Mouse (Mus musculus): ENCODE results near the gene Rpl41. TPM values are rescaled to one million over a fixed set of nuclear protein-coding genes. Genes with fewer than 3 reads are reported as not detected.

The Rpl41 gene
- total and polyA plus RNA-seq, 2 experiments from 2014 or later, result 877 to 2,439 TPM

DNA sequence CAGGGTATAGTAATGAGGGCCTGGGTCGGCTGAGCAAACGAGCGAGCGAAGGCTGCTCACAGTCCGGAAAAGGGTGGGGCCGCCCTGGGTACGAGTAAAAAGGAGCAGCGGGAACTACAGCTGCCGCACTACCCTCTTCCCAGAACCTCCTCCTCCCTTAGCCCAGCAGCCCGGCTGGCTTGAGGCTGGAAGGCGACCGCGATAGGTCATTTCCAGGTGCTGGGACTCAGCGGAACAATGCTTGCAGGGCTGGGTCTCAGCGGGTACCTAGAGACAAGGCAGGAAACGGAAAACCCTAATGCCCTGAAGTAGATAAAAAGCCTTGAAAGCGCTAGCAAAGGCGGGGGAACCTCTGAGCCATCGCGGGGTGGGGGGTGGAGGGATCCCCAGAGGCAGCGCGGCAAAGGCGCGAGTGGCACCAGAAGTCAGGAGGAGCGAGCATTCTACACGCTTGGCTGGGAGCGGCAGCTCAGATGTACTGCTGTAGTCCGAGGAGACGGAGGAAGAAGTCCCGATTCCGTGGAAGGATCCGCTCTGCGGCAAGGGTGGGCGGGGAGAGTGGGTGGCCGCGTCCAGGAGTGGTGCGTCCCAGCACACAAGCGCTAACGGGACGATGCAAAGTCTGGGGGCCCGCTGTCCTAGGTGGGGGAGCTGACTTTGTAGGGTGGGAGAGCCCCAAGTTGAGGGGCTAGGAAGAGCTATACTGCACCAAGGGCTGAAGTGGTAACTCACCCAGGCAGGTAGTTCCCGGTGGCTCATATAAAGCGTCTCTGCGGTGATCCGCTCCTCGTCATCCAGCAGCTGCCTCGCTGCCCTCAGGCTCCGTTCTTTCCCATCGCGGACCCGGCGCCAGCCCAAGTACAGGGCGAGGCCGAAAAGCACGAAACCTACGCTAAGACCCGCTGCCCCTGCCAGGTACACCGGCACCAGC, 24.1 kb downstream of the Rpl41 start:
- no peak for TF ChIP-seq CTCF (IDR thresholded peaks at IDR 0.05; ENCODE audit: low read depth)

DNA sequence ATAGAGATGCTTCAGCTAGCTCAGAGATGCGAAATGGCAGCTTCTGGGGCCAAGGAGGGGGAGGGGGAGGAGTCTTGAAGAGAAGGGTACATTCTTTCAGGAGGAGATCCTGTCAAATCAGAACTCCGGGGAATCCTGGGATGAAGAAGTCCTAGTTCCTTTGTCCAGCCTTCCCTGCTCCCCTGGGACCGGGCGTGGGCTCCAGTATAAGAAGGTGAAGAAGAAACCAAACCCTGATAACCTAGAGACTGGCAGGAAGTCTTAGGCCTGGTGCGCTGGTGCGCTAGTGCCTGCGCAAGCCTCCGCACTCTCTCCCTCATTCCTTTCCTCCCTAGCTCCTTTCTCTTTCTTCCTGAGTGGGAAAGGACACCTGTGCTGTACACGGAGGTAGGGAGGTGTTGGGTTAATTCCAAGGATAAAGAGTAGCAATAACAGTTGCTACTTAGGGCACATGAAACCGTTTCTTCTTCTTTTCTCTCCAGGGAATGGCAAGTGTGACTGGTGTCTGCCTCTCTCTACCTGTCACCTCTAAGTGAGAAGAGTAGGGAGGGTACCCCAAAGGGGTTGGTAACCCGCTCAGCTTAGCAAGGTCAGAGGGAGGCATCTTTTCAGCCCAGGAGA, 24.9 kb downstream of the Rpl41 start:
- H3K27ac ChIP-seq (ENCODE audit: low read depth, low read length), result no peak overlapping the region
- H3K36me3 ChIP-seq (ENCODE audit: insufficient read depth), result no peaks in the 10 kb centered on the region
- peaks cover 6% of the 10 kb centered on the region; the same call in 1 of the 2 replicates for H3K4me1 ChIP-seq (ENCODE audit: insufficient read depth)
- ATAC-seq (no peak), DNase-seq (no peak)
- peak overlapping the region; percentile 59 for H3K4me3 ChIP-seq (ENCODE audit: low read depth, low read length)
- H3K9me3 ChIP-seq (ENCODE audit: low read length), result no peaks in the 10 kb centered on the region
- H3K4me2 ChIP-seq (ENCODE audit: low read depth), result peak overlapping the region; percentile 96
- 0 out of 2 replicates have a peak, but pooled peaks cover 4% of the 10 kb centered on the region for H3K27me3 ChIP-seq (ENCODE audit: insufficient read depth, low read length)
- TF ChIP-seq CTCF (IDR thresholded peaks at IDR 0.05; ENCODE audit: low read depth), result no peak
- H3K9ac ChIP-seq, result peak overlapping the region; percentile 60
- WGBS, result 17% methylated on average over 11 of the region's 11 CpGs

More for the DNA sequence above, 24.1 kb downstream of the Rpl41 start:
- ATAC-seq (peak; percentile 37), DNase-seq (peak; percentile 57)
- Histone ChIP-seq H3K4me3 (ENCODE audit: low read depth, low read length) (peak overlapping the region; percentile 59), H3K27ac (ENCODE audit: low read depth, low read length) (peak overlapping the region; percentile 9; the same call in 1 of the 2 replicates), H3K9ac (peak overlapping the region; percentile 60), H3K4me1 (ENCODE audit: insufficient read depth) (peaks cover 6% of the 10 kb centered on the region; the same call in 1 of the 2 replicates), H3K36me3 (ENCODE audit: insufficient read depth) (no peaks in the 10 kb centered on the region), H3K9me3 (ENCODE audit: low read length) (no peaks in the 10 kb centered on the region), H3K27me3 (ENCODE audit: insufficient read depth, low read length) (0 out of 2 replicates have a peak, but pooled peaks cover 4% of the 10 kb centered on the region), H3K4me2 (ENCODE audit: low read depth) (peak overlapping the region; percentile 96)
- under 1% methylated on average over 58 of the region's 58 CpGs for WGBS

DNA sequence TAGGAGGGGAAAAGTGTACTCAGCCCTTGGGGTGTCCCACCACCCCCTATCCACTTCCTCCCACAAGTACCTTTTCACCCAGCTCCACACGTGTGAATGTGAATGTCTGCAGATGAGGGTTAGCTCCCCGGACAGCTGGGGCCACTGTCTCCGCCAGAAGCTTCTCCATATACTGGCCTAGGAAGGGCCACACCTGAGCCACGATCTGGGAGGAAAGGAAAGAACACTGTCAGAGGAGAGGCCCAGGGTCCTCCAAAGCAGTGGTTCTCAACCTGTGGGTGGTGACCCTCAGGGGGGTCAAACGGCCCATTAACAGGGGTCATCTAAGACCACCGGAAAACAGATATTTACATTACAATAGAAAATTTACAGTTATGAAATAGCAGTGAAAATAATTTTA, 26.8 kb downstream of the Rpl41 start:
- Histone ChIP-seq H3K4me3 (ENCODE audit: low read depth, low read length) (no peak overlapping the region), H3K4me1 (ENCODE audit: insufficient read depth) (peaks cover 6% of the 10 kb centered on the region; the same call in 1 of the 2 replicates), H3K27me3 (ENCODE audit: insufficient read depth, low read length) (0 out of 2 replicates have a peak, but pooled peaks cover 4% of the 10 kb centered on the region), H3K4me2 (ENCODE audit: low read depth) (no peak overlapping the region), H3K36me3 (ENCODE audit: insufficient read depth) (no peaks in the 10 kb centered on the region), H3K9ac (no peak overlapping the region), H3K27ac (ENCODE audit: low read depth, low read length) (no peak overlapping the region), H3K9me3 (ENCODE audit: low read length) (no peaks in the 10 kb centered on the region)
- ATAC-seq (no peak), DNase-seq (no peak)
- TF ChIP-seq CTCF (IDR thresholded peaks at IDR 0.05; ENCODE audit: low read depth), result no peak
- 73% methylated on average over 6 of the region's 6 CpGs for WGBS

DNA sequence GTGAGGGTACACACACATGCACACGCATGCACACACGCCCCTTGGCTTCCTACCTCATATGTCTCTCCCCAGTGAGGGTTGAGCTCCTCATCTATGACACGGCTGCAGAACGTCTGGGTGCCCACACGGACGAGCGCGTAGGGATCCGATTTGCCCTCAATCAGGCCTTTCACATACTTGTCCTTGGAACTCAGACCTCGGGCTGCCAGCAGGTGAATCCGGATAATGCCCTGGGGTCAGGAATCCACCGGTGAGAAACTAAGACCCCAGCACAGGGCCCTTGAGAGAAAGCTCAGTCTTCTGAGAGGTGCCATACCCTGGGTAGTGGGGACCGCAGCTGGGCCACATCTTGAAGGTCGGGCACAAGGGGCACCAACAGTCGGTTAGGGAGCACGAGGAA, 28.5 kb downstream of the Rpl41 start:
- TF ChIP-seq CTCF (IDR thresholded peaks at IDR 0.05; ENCODE audit: low read depth), result no peak
- no peaks in the 10 kb centered on the region for H3K27me3 ChIP-seq (ENCODE audit: insufficient read depth, low read length)
- 0 out of 2 replicates have a peak, but pooled peaks cover 3% of the 10 kb centered on the region for H3K4me1 ChIP-seq (ENCODE audit: insufficient read depth)
- no peak overlapping the region for H3K4me3 ChIP-seq (ENCODE audit: low read depth, low read length)
- WGBS, result 85% methylated on average over 16 of the region's 16 CpGs
- H3K9me3 ChIP-seq (ENCODE audit: low read length), result no peaks in the 10 kb centered on the region
- no peak overlapping the region for H3K27ac ChIP-seq (ENCODE audit: low read depth, low read length)
- ATAC-seq, result no peak
- DNase-seq, result no peak
- no peak overlapping the region for H3K4me2 ChIP-seq (ENCODE audit: low read depth)
- H3K36me3 ChIP-seq (ENCODE audit: insufficient read depth), result no peaks in the 10 kb centered on the region
- no peak overlapping the region for H3K9ac ChIP-seq

DNA sequence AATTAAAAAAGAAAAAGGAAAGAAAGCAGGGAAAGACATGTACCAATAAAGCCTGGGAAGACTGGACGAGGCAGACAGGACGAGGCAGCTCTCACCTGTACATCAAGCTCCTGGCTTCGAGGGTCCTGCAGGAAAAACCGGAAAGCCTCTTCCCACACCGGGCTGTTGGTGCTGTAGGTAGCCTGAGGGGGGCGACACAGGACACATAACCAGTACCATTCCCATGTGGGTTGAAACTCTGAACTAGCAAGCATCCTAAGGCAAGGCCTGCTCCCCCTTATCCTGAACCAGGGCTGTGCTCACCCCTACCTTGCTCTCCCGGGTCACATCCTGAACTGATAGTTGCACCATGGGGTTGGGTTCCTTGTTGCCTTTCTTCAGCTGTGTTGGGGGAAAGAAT, 30.3 kb downstream of the Rpl41 start:
- Histone ChIP-seq H3K27me3 (ENCODE audit: insufficient read depth, low read length) (no peaks in the 10 kb centered on the region), H3K4me1 (ENCODE audit: insufficient read depth) (no peaks in the 10 kb centered on the region), H3K9ac (no peak overlapping the region), H3K27ac (ENCODE audit: low read depth, low read length) (no peak overlapping the region), H3K9me3 (ENCODE audit: low read length) (no peaks in the 10 kb centered on the region), H3K4me3 (ENCODE audit: low read depth, low read length) (no peak overlapping the region), H3K4me2 (ENCODE audit: low read depth) (no peak overlapping the region), H3K36me3 (ENCODE audit: insufficient read depth) (no peaks in the 10 kb centered on the region; the same call in 1 of the 2 replicates)
- ATAC-seq (0 out of 2 replicates have a peak, but pooled peaks have one; percentile 45), DNase-seq (peak; percentile 16)
- TF ChIP-seq CTCF (IDR thresholded peaks at IDR 0.05; ENCODE audit: low read depth), result peak; percentile 55
- 69% methylated on average over 7 of the region's 7 CpGs for WGBS

DNA sequence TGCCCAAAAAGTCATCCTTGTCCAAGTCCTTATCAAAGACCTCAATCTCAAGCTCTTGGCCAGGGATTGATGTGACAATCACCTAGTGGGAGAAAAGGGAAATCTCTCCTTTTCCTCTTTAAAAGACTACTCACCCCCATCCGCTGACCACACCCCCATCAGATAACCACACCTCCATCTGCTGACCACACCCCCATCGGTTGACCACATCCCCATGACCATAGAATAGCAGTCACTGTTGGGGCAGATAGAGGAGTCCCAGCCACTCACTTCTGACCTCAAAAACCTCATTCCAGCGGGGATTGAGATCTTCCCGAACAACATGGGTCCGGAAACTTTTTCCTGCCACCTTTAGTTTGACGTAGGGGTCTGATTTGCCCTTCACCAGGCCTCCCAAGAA, 32.4 kb downstream of the Rpl41 start:
- no peaks in the 10 kb centered on the region for H3K9me3 ChIP-seq (ENCODE audit: low read length)
- ATAC-seq, result no peak
- no peak overlapping the region for H3K4me2 ChIP-seq (ENCODE audit: low read depth)
- TF ChIP-seq CTCF (IDR thresholded peaks at IDR 0.05; ENCODE audit: low read depth), result no peak
- DNase-seq, result no peak
- 19% methylated on average over 6 of the region's 6 CpGs for WGBS
- H3K4me1 ChIP-seq (ENCODE audit: insufficient read depth), result no peaks in the 10 kb centered on the region
- H3K27ac ChIP-seq (ENCODE audit: low read depth, low read length), result no peak overlapping the region
- no peaks in the 10 kb centered on the region for H3K27me3 ChIP-seq (ENCODE audit: insufficient read depth, low read length)
- no peaks in the 10 kb centered on the region; the same call in 1 of the 2 replicates for H3K36me3 ChIP-seq (ENCODE audit: insufficient read depth)
- H3K9ac ChIP-seq, result no peak overlapping the region
- no peak overlapping the region for H3K4me3 ChIP-seq (ENCODE audit: low read depth, low read length)
